Mouse (Mus musculus): ENCODE measurements around the gene Cecr2.
"Not testable (repeated sequence)": the region's sequence is repeated elsewhere in the genome, so short reads cannot be mapped to it uniquely, and the experiment has no call there.

Cecr2 gene

DNA sequence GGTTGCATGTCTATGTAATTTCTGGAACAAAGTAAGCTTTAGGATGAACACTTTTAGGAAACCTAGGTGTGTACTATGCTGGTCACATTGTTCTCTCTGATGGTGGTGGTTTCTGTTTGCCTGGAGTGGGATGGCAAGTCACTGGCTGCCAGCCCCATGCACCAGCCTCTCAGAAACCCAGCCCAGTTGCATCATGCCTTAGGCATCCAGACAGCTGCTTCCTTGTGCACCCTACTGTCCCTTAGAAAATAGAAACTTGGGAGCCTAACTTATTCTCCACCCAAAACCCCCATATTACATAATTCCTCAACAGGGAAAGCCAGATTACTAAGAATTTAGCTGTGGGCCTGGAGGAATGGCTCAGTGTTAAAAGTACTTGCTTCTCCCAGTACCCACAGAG, 105.9 kb downstream of the Cecr2 start:
- DNase-seq (ENCODE audit: low spot score) = no peak

- no peak for DNase-seq (ENCODE audit: low spot score)
Observed at GRCm38 (mm10) chr6:120773149-120773628, 107.0 kb downstream of the Cecr2 start, which contains the start of gene Slc25a18. TSS of gene Slc25a18 (plus strand) at chr6:120773578.

DNA sequence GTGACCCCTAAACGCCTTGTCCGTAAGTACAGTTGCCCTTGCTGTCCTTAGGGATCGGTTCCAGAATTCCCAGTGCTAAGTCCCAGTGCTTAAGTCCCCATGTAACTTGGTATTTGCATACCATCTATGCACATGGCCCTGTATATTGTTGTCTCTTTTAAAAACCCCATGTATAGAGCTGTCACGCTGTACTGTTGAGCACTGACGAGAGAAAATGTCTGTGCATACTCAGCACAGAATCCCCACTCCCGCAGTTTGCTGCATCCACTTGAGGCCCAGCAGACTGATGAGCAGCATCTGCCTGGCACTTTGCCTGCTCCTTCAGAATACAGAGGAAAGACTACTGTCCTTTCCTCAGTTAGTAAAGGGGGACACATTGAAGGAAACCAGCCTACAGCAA, 107.6 kb downstream of the Cecr2 start:
- DNase-seq (ENCODE audit: low spot score) = no peak

- no peak for DNase-seq (ENCODE audit: low spot score)
Observed at GRCm38 (mm10) chr6:120776286-120776685, 110.1 kb downstream of the Cecr2 start.

- DNase-seq (ENCODE audit: low spot score) = no peak
Observed at GRCm38 (mm10) chr6:120777533-120777932, 111.4 kb downstream of the Cecr2 start.

DNA sequence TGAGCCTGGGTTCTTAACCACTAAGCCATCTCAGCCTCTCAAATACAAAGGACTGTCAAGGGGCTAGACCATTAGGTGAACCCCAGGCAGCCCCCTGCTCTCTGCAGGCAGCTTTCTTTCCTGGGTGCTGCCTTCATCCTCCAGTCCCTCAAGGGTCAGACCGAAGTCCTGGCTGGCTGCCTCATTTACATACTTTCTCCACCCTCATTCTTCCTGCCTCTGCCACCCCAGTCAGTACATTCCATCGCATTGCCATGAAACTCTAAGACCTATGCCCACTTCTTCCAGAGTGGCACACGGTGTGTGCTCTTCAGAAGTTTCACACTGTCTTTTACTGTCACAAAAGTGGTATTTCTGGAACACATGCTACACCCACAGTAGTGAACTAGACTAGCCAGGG, 112.1 kb downstream of the Cecr2 start:
- no peak for DNase-seq (ENCODE audit: low spot score)

- DNase-seq (ENCODE audit: low spot score) = no peak
Observed at GRCm38 (mm10) chr6:120782948-120783347, 116.8 kb downstream of the Cecr2 start.

DNA sequence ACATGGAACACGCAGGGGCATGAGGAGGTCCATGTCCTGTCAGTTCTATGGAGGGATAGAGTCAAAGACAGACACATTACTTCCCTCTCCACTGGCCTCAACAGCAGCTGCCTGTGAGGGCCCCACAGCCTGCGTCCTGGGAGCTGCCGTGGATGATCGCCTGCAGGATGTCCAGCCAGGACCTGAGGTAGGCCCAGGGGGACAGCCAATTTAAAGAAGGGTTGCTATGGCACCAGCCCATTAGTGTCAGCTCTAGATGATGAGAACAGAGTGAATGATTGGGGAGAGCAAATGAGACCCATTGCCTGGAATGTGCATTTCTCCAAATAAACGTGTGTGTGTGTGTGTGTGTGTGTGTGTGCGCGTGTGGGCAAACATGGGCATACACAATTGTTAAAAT, 118.2 kb downstream of the Cecr2 start:
- no peak for DNase-seq (ENCODE audit: low spot score)

DNA sequence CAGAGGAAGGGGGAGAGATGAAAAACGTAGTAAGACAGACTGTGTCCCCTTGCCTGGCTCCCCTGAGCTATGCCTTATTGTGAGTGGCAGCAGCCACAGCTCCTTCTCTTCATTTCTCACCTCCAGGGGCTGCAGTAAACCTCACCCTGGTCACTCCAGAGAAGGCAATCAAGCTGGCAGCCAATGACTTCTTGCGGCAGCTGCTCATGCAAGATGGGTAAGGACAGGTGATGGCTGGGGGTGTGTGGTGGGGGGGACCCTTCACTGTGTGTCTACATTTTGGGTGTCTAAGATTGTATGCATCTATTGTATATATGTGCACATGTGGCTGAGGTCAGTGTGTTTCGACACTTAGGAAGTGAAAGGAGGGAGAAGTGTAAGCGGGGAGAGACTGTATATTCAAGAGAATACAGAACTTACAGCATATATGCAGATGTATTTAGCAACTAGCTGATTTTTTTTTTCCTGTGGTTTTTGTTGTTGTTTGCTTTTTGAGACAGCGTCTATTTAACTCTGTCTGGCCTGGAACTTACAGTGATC, 122.0 kb downstream of the Cecr2 start:
- no peak for DNase-seq (ENCODE audit: low spot score)

DNA sequence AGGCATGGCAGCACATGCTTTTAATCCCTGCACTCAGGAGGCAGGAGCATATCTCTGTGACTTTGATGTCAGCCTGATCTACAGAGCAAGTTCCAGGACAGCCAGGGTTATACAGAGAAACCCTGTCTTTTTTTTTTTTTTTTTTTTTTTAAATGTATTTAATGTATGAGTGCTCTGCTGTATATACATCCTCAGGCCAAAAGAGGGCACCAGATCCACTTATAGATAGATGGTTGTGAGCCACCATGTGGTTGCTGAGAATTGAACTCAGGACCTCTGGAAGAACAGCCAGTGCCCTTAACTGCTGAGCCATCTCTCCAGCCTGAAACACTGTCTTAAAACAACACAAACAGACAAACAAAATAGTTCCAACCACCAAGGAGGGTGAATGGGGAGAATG, 122.7 kb downstream of the Cecr2 start:
- DNase-seq (ENCODE audit: low spot score) = no peak

DNA sequence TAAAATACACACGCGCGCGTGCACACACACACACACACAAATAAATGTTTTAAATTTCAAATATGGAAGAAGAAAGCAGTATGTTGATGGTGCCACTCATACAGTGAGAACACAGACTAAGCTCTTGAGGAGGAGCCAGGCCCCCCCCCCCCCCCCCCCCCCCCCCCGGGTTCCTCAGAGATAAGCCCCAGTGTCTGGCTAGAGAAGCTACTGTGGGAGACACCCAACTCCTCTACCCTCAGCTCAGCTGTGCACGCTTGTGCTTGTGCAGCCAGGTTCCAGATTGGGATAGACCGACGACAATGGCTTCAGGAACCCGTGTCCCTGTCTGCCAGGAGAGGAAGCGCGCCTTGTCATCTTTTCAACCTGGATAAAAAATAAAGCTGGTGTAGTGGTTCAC, 124.0 kb downstream of the Cecr2 start:
- DNase-seq (ENCODE audit: low spot score) = no peak

DNA sequence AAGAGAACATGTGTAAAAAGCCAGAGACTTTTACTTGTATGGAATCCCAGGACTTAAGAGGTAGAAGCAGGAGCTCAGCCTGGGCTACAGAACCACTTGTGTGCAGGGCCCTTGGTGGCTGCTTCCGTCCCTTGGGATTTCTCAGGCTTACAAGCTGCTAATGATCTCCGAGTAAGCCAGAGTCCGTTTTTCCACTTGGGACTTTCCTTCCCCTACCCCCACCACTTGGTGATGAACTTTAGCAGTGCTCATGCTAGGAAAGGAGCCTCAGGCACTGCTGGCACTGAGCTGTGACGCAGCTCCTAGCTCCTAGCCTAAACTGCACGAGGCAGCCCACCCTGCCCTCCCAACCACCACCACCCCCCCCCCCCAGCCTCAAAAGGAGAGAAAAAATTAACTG, 124.5 kb downstream of the Cecr2 start:
- no peak for DNase-seq (ENCODE audit: low spot score)

DNA sequence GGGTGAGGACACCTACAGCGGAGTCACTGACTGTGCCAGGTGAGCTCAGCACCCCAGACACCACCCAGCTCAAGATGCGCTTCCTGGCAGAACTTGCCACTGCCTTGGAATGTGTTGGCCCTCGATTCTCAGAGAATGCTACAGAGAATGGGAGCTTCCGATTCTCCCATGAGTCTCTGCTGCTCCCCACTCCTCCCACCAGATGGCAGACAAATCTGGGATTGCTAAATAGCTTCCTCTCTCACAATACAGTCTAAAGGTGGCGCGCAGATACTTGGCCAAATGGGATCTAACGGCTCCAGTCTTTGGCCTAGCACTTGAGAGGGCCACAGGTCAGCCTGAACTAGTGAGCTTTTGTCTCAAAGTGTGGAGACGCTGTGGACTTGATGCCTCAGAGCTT, 126.8 kb downstream of the Cecr2 start:
- no peak for DNase-seq (ENCODE audit: low spot score)

DNA sequence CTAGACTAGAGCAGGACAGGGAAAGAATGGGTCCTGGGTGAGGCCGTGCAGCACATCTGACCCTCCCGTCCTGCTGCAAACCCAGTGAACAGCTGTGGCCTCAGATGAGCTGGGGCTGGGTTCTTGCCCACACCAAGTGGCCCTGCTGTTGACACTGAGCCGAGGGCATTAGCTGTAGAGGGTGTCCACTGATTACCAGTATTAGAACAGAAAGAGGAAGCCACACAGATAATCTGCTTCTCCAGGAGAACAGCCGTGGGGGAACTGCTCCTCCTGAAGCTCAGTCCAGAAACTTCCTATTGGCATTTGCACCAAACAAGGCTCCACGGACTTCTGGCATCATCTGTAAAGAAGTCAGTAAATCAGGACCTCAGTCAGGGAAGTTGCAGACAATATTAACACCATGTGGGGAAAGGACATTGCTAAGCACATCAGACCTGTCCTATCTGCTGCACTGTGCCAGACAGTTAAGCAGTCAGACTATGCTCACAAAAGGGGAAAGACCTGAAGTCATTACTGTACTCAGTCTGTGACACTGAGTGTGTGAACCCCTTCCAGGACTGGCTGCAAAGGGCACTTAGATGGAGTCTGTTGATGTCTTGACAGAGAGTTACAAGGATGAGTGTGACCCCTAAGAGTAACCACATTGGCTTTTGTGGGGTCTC, 129.4 kb downstream of the Cecr2 start:
- no peak for DNase-seq (ENCODE audit: low spot score)

GRCm38 (mm10) chr6:120796111-120796510, 129.9 kb downstream of the Cecr2 start:
- peak; percentile 34 for DNase-seq (ENCODE audit: low spot score)

DNA sequence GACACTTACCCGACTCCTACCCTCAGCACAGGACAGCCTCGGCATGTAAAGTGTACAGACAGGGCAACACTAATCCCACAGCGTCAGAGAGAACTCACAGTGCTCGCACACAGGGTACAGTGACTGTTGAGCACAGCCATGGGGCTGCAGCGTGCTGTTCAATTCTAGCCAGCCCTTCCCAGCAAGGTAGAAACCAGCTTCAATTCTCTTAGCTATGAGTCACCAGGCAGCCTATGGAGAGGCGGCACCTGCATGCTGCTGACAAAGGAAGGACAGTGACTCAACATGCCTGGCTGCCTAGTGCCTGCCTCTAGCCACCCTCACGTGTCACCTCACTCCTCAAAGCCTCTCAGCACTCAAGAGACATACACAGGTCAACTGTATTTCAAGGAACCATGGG, 131.8 kb downstream of the Cecr2 start:
- peak; percentile 40 for DNase-seq (ENCODE audit: low spot score)

DNA sequence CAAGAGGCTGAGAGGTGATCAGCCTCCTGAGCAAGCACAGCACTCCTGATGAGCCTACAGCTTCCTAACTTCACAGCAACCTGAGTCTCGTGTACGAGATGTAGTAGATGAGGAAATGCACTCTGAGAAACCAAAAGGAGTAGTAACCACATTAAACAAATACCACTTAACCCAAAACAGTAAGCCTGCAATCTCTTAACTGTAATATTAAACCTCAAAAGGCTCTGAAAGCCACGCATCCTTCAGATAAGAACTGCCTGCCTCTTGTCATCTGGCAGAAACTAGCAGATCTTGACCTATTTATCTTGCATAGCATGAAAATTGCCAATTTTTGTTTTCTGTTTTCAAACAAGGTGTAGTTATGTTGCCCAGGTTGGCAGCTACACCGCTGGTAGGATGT, 132.7 kb downstream of the Cecr2 start:
- no peak for DNase-seq (ENCODE audit: low spot score)

DNA sequence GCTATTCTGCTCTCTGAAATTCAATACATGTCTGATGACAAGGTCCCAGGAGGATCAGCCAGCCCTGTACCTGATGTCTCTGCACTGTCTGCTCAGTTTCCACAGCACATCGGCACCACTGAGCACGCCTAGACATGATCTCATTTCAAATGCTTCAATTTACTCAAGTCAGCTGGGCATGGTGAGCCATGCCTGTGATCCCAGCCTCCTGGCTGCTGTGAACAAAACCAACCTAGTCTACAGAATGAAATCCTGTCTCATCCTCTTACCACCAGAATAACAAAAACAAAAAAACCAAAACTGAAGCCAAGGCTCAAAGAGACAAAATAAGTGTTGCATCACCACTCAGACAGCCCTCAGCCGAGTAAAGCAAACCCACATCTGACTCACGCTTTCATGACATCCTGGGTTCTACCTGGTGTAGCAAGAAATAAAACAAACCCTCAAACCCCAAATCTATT, 133.4 kb downstream of the Cecr2 start:
- no peak for DNase-seq (ENCODE audit: low spot score)

GRCm38 (mm10) chr6:120806999-120807737, 141.0 kb downstream of the Cecr2 start:
- DNase-seq (ENCODE audit: low spot score) = no peak

GRCm38 (mm10) chr6:120807738-120808081, 141.5 kb downstream of the Cecr2 start:
- no peak for DNase-seq (ENCODE audit: low spot score)

DNA sequence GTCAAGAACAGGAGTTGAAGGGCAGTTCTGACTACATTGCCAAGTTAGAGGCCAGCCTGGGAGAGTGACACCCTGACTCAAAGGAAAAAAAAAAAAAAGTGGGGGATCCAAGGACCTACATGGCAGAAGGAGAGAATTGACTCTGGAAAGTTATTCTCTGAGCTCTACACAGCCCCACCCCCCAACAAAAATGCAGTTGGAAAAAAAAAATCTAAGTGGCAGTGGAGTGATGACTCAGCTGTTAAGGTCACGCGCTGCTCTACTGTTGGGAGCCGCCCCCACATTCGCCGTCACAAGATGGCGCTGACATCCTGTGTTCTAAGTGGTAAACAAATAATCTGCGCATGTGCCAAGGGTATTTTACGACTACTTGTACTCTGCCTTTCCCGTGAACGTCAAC, 145.8 kb downstream of the Cecr2 start:
- DNase-seq (ENCODE audit: low spot score) = not testable (repeated sequence)

GRCm38 (mm10) chr6:120819294-120819693, 153.1 kb downstream of the Cecr2 start:
- no peak for DNase-seq (ENCODE audit: low spot score)

- DNase-seq (ENCODE audit: low spot score) = no peak
Observed at GRCm38 (mm10) chr6:120820144-120820543, 154.0 kb downstream of the Cecr2 start.
